Mouse (Mus musculus): ENCODE data around the gene Ttc30a2. TPM values are rescaled to one million over a fixed set of nuclear protein-coding genes. Genes with fewer than 3 reads are reported as not detected.

The Ttc30a2 gene
- polyA plus RNA-seq, 1 experiment from 2014 or later: 0.60 TPM

DNA sequence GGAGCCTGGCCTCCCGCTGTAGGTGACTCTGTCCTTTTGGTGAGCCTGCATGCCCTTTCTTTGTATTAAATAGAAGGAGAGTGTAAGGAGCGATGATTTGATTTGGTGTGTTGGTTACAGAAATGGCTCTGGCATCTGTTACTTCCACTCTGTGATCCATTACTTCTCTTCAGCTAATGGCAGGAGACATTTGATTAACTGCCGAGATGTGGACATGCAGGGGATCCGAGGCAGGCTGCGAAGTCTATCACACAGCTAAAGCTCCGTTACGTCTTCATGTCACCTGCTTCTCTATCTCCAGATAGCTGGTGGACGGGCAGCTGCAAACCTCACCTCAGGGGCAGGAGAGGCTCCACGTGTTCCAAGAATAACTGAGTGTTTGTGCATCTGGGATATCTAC, 3.8 kb downstream of the Ttc30a2 start:
- H3K27ac ChIP-seq (replicated peaks; ENCODE audit: low read depth, low read length): no peak overlapping the region
- H3K9ac ChIP-seq (ENCODE audit: low read length): no peak overlapping the region
- 53% methylated on average over 9 of the region's 9 CpGs for WGBS
- no peaks in the 10 kb centered on the region for H3K27me3 ChIP-seq (ENCODE audit: control insufficient read depth, insufficient read depth, low read length)
- H3K4me3 ChIP-seq (ENCODE audit: low read depth, low read length): no peak overlapping the region
- no peak overlapping the region for H3K4me2 ChIP-seq (ENCODE audit: low read depth, severe bottlenecking)
- DNase-seq (ENCODE audit: low spot score) (no peak), ATAC-seq (ENCODE audit: insufficient number of reproducible peaks, low FRiP score, low TSS enrichment, low read depth) (no peak)
- no peaks in the 10 kb centered on the region for H3K4me1 ChIP-seq (ENCODE audit: control insufficient read depth, insufficient read depth, low read length)
- no peaks in the 10 kb centered on the region for H3K36me3 ChIP-seq (ENCODE audit: control insufficient read depth, insufficient read depth, low read length)
- no peaks in the 10 kb centered on the region for H3K9me3 ChIP-seq (ENCODE audit: control insufficient read depth, low read length)

DNA sequence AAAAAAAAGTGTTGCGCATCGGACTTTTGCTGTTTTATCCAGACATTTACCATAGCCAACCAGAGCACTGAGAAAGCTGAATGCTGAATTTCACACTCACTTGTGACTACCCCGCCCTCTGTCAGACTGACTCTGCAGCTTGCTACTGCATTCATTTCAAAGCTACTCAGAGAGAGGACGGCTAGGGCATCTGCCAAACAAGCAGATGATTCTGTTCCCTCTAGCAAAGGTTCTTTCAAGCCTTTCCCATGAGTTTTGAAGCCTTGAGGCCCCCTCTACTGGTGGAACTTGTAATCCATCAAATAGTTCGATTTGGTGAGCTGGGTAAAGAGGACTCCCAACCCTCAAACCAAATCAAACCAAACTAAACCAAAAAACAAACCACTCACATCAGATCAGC, 13.0 kb downstream of the Ttc30a2 start:
- Histone ChIP-seq H3K9ac (ENCODE audit: low read length) (no peak overlapping the region), H3K9me3 (ENCODE audit: control insufficient read depth, low read length) (no peaks in the 10 kb centered on the region), H3K27ac (replicated peaks; ENCODE audit: low read depth, low read length) (no peak overlapping the region), H3K36me3 (ENCODE audit: control insufficient read depth, insufficient read depth, low read length) (no peaks in the 10 kb centered on the region), H3K4me1 (ENCODE audit: control insufficient read depth, insufficient read depth, low read length) (peaks cover 21% of the 10 kb centered on the region), H3K27me3 (ENCODE audit: control insufficient read depth, insufficient read depth, low read length) (no peaks in the 10 kb centered on the region), H3K4me2 (ENCODE audit: low read depth, severe bottlenecking) (peak overlapping the region; percentile 27; the same call in 1 of the 2 replicates), H3K4me3 (ENCODE audit: low read depth, low read length) (no peak overlapping the region)
- 17% methylated on average over 5 of the region's 5 CpGs for WGBS
- DNase-seq (ENCODE audit: low spot score) (peak; percentile 72), ATAC-seq (ENCODE audit: insufficient number of reproducible peaks, low FRiP score, low TSS enrichment, low read depth) (no peak)

DNA sequence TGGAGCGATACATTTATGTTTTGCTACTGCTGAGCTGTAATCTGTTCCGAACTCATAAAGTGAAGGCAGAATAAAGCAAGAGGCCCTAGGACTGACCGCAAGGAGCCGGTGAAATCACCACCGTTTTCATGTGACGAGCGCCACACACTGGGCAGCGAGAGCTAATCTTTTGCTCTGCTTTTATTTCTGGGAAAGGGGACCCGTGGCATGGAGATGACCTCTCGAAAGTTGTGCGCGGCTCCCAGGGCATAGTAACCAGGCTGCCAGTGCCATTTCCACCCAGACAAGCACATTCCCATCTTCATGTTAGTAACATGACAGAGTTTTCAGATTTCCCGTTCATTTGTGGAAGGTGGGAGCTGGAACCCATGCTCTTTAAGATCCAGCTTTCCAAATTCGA, 13.5 kb downstream of the Ttc30a2 start:
- Histone ChIP-seq H3K4me2 (ENCODE audit: low read depth, severe bottlenecking) (peak overlapping the region; percentile 27; the same call in 1 of the 2 replicates), H3K4me3 (ENCODE audit: low read depth, low read length) (no peak overlapping the region), H3K9me3 (ENCODE audit: control insufficient read depth, low read length) (no peaks in the 10 kb centered on the region), H3K36me3 (ENCODE audit: control insufficient read depth, insufficient read depth, low read length) (no peaks in the 10 kb centered on the region), H3K4me1 (ENCODE audit: control insufficient read depth, insufficient read depth, low read length) (peaks cover 26% of the 10 kb centered on the region), H3K9ac (ENCODE audit: low read length) (no peak overlapping the region), H3K27me3 (ENCODE audit: control insufficient read depth, insufficient read depth, low read length) (no peaks in the 10 kb centered on the region), H3K27ac (replicated peaks; ENCODE audit: low read depth, low read length) (no peak overlapping the region)
- DNase-seq (ENCODE audit: low spot score) (peak; percentile 82), ATAC-seq (ENCODE audit: insufficient number of reproducible peaks, low FRiP score, low TSS enrichment, low read depth) (no peak)
- WGBS: 11% methylated on average over 14 of the region's 14 CpGs

DNA sequence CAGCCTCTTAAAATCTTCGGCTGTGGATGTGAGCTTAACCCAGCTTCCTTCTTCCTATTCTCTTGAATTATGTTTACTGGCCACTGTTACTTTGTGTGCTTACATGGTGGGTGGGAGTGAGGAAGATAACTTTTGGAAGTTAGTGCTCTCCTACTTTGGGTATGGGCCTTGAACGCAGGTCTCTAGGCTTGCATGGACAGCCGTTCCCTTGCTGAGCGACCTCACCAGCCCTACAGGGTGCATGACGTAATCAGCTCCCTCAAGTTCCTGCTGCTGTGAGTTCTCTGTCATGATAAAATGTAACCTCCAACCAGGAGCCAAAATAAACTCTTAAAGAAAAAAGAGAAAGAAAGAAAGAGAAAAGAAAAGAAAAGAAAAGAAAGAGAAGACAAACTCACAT, 13.9 kb downstream of the Ttc30a2 start:
- WGBS: 77% methylated on average over 5 of the region's 5 CpGs
- H3K27ac ChIP-seq (replicated peaks; ENCODE audit: low read depth, low read length): no peak overlapping the region
- no peak overlapping the region for H3K4me3 ChIP-seq (ENCODE audit: low read depth, low read length)
- no peaks in the 10 kb centered on the region for H3K27me3 ChIP-seq (ENCODE audit: control insufficient read depth, insufficient read depth, low read length)
- ATAC-seq (ENCODE audit: insufficient number of reproducible peaks, low FRiP score, low TSS enrichment, low read depth) (no peak), DNase-seq (ENCODE audit: low spot score) (no peak)
- no peaks in the 10 kb centered on the region for H3K36me3 ChIP-seq (ENCODE audit: control insufficient read depth, insufficient read depth, low read length)
- no peaks in the 10 kb centered on the region for H3K9me3 ChIP-seq (ENCODE audit: control insufficient read depth, low read length)
- H3K9ac ChIP-seq (ENCODE audit: low read length): no peak overlapping the region
- H3K4me1 ChIP-seq (ENCODE audit: control insufficient read depth, insufficient read depth, low read length): peaks cover 30% of the 10 kb centered on the region
- H3K4me2 ChIP-seq (ENCODE audit: low read depth, severe bottlenecking): no peak overlapping the region

DNA sequence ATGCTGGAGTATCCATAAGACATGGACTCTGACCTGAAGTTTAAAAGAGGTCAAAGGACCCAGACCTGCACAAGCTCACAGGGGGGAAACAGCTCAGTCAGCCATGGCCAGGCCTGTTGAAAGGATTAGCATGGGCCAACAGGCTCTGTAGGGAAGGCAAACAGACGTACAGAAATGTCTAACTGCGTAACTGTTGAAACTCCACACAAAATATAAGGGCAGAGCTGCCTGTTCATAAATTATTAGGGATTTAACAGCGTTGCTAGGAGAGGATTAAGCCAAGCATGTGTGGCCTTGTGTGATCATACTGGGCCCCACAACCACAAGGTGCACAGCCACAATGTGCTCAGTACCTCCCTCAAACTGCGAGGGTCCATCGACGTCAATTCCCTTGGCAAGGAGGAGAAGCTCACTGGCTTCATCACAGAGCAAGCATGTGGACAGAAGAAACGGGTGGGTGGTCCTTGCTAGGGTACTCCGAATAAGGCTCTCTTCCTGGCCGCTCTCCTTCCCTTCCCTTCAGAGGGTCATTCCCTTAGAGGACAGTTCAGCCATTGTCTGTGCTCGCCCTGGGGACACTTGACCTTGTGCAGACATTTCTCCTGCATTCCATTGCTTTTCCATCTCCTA, 14.6 kb downstream of the Ttc30a2 start:
- WGBS: 61% methylated on average over 10 of the region's 10 CpGs
- H3K4me1 ChIP-seq (ENCODE audit: control insufficient read depth, insufficient read depth, low read length): peaks cover 32% of the 10 kb centered on the region
- H3K9me3 ChIP-seq (ENCODE audit: control insufficient read depth, low read length): no peaks in the 10 kb centered on the region
- no peak overlapping the region for H3K9ac ChIP-seq (ENCODE audit: low read length)
- no peak overlapping the region for H3K27ac ChIP-seq (replicated peaks; ENCODE audit: low read depth, low read length)
- ATAC-seq (ENCODE audit: insufficient number of reproducible peaks, low FRiP score, low TSS enrichment, low read depth) (no peak), DNase-seq (ENCODE audit: low spot score) (no peak)
- no peaks in the 10 kb centered on the region for H3K27me3 ChIP-seq (ENCODE audit: control insufficient read depth, insufficient read depth, low read length)
- H3K36me3 ChIP-seq (ENCODE audit: control insufficient read depth, insufficient read depth, low read length): no peaks in the 10 kb centered on the region
- no peak overlapping the region for H3K4me2 ChIP-seq (ENCODE audit: low read depth, severe bottlenecking)
- no peak overlapping the region for H3K4me3 ChIP-seq (ENCODE audit: low read depth, low read length)

DNA sequence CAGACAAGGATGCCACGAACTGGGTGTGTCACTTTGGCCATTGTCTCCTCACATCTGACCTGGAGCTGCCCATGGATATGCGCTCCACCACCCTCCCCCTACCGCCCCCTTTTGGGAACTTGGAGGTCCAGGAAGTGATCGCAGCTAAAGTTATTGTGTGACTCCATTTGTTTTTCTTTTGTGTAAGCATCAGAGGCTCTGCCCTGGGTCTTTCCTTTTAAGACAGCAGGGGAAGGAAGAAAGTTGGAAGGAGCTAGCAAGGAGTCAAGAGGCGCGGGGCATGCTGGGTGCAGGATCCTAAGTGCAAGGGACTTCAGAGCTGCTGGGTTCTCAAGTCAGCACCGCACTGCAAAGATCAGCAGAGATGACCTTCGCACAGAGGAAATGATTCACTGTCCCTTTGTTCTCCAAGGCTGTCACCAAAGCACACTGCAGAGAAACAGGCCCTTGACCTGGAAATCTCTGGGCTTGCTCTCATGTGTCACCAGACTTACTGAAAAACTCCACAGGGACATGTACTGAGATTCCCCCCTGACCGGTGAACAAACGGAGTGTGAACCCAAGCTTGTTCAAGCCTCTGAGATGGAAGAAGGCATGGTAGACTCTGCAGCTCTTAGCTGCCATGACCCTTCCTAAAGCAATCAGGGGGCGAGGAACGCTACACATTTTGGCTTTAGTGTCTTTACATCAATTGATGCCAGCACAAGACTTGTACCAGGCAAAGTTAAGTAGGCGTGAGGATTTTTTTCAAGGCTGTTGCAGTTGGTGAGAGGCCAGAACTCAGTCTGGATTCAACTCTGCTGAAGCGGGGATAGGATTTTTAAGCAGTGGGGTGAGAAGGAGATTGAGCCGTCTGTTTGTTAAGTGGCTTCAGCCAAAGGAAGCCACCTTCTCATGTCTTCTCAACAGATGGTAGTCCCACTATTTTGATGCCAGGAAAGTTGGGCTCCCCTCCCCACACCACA, 17.3 kb downstream of the Ttc30a2 start:
- Histone ChIP-seq H3K9ac (ENCODE audit: low read length) (peak overlapping the region; percentile 32; the same call in 1 of the 2 replicates), H3K36me3 (ENCODE audit: control insufficient read depth, insufficient read depth, low read length) (no peaks in the 10 kb centered on the region), H3K4me2 (ENCODE audit: low read depth, severe bottlenecking) (peak overlapping the region; percentile 39; the same call in 1 of the 2 replicates), H3K9me3 (ENCODE audit: control insufficient read depth, low read length) (no peaks in the 10 kb centered on the region), H3K27me3 (ENCODE audit: control insufficient read depth, insufficient read depth, low read length) (no peaks in the 10 kb centered on the region), H3K4me1 (ENCODE audit: control insufficient read depth, insufficient read depth, low read length) (peaks cover 35% of the 10 kb centered on the region), H3K27ac (replicated peaks; ENCODE audit: low read depth, low read length) (peak overlapping the region; percentile 94), H3K4me3 (ENCODE audit: low read depth, low read length) (no peak overlapping the region)
- ATAC-seq (ENCODE audit: insufficient number of reproducible peaks, low FRiP score, low TSS enrichment, low read depth): 0 out of 2 replicates have a peak, but pooled peaks have one; percentile 8
- 51% methylated on average over 15 of the region's 15 CpGs for WGBS
- DNase-seq (ENCODE audit: low spot score): peak; percentile 49

DNA sequence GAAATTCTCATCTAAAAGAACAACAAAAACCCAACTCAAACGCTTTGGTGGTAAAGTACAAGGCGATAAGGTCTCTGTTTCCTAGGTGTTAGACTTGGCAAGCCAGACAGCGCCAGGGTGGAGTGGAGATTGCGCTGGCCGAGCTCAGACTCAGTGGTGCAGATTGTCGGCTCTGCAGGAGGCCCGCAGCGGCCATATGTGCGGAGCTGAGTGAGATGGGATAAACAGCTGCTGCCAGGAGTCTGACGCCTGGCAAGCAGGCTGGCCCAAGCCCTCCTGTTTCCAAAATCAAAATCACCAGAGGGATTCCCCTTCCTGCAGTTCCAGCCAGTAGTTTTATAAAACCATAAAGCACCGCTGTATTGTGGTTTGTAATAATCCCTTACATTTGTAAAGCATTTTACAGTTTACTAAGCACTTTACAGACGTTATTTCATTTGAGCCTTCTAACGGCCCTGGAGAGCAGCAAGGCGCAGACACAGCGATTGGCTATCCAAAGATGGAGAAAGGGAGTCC, 18.1 kb downstream of the Ttc30a2 start:
- peak overlapping the region; percentile 39; the same call in 1 of the 2 replicates for H3K4me2 ChIP-seq (ENCODE audit: low read depth, severe bottlenecking)
- peak; percentile 80 for ATAC-seq (ENCODE audit: insufficient number of reproducible peaks, low FRiP score, low TSS enrichment, low read depth)
- no peaks in the 10 kb centered on the region for H3K9me3 ChIP-seq (ENCODE audit: control insufficient read depth, low read length)
- WGBS: 6% methylated on average over 15 of the region's 15 CpGs
- H3K36me3 ChIP-seq (ENCODE audit: control insufficient read depth, insufficient read depth, low read length): no peaks in the 10 kb centered on the region
- DNase-seq (ENCODE audit: low spot score): peak; percentile 81
- peak overlapping the region; percentile 32; the same call in 1 of the 2 replicates for H3K9ac ChIP-seq (ENCODE audit: low read length)
- peaks cover 33% of the 10 kb centered on the region for H3K4me1 ChIP-seq (ENCODE audit: control insufficient read depth, insufficient read depth, low read length)
- no peaks in the 10 kb centered on the region for H3K27me3 ChIP-seq (ENCODE audit: control insufficient read depth, insufficient read depth, low read length)
- H3K4me3 ChIP-seq (ENCODE audit: low read depth, low read length): no peak overlapping the region
- H3K27ac ChIP-seq (replicated peaks; ENCODE audit: low read depth, low read length): peak overlapping the region; percentile 94

DNA sequence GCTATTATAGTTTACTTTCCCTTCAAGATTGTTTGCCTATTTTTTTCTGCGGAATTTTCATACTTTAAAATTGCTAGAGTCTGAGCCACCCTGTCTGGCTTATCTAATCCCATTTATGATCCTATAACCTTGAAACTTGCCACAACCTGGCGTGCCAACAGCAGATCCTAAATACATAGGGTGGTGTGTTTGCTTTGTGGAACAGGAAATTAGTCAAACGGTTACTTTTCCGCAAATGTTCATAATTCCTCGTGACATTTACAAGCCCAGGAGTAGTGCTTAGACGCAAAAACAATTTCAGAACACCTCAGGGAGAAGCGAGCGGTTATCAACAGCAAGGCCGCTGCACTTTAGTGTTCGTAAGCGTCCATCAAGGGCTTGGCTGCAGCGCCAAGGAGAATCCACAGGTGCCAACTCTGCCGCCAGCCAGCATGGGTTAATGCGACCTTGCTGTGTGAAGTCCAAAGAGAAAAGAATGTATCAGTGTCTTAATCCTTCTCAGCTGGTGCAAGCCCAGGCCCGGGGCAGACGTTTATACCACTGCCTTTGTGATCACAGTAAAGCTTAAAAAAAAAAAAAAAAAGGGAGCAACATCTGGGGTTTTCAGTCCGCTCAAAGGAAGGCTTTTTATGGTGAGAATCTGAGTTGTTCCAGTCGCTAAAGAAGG, 18.7 kb downstream of the Ttc30a2 start:
- Histone ChIP-seq H3K36me3 (ENCODE audit: control insufficient read depth, insufficient read depth, low read length) (no peaks in the 10 kb centered on the region), H3K4me1 (ENCODE audit: control insufficient read depth, insufficient read depth, low read length) (peaks cover 32% of the 10 kb centered on the region), H3K9ac (ENCODE audit: low read length) (peak overlapping the region; percentile 28; the same call in 1 of the 2 replicates), H3K9me3 (ENCODE audit: control insufficient read depth, low read length) (no peaks in the 10 kb centered on the region), H3K27ac (replicated peaks; ENCODE audit: low read depth, low read length) (peak overlapping the region; percentile 94), H3K4me3 (ENCODE audit: low read depth, low read length) (no peak overlapping the region), H3K27me3 (ENCODE audit: control insufficient read depth, insufficient read depth, low read length) (no peaks in the 10 kb centered on the region), H3K4me2 (ENCODE audit: low read depth, severe bottlenecking) (peak overlapping the region; percentile 39; the same call in 1 of the 2 replicates)
- peak; percentile 72 for ATAC-seq (ENCODE audit: insufficient number of reproducible peaks, low FRiP score, low TSS enrichment, low read depth)
- 9% methylated on average over 18 of the region's 18 CpGs for WGBS
- DNase-seq (ENCODE audit: low spot score): peak; percentile 77
